ENCODE assay signal across 9 mouse cellular contexts in the genomic region with DNA sequence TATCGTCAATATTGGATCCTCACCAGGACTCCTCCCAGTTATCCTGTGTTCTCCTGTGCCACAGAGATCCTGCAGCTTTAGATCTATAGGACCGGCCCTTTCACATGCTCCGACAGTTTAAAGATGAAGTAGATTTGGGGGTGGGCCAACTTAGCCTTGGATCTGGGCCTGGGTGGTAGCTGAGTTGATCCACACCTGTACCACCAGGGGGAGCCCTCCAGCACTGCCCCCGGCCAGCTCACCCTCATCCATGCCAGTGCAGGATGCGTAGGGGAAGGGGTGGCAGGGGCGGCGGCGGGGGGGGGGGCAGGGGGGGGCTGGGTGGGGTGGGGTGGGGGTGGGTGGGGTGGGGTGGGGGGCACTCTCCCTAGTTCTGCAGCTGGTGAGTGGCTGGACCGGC. TPM values are rescaled to one million over a fixed set of nuclear protein-coding genes. Genes with fewer than 3 reads are reported as not detected.
DNase-seq lines count a peak whose midpoint lies in the region; ATAC-seq and TF ChIP-seq lines count a peak whose summit lies in the region.
"Had no signal": no experiment of that assay in that cellular context is flagged by ENCODE, and none has a peak within 500 bp of the region (broad histone marks: within the 10 kb centered on the region; RNA-seq: fewer than 3 reads in every experiment).

No protein-coding gene starts in this region.

- no peaks in the 10 kb centered on the region for H3K4me1 ChIP-seq in liver, embryonic 14.5 days (replicated peaks; ENCODE audit: control insufficient read depth in 2 of 2, insufficient read depth in 2 of 2, low read length in 1 of 2)
- no peaks in the 10 kb centered on the region for H3K4me1 ChIP-seq in midbrain, embryonic 11.5 days (ENCODE audit: control insufficient read depth, insufficient read depth, low read length)

- intact Hi-C loops in left cerebral cortex, postnatal 4 days (cut with DNase I), result no loop called here

- WGBS in liver, embryonic 14.5 days (ENCODE audit: insufficient replicate concordance), result 64% methylated on average over 9 of the region's 9 CpGs
- 82% methylated on average over 6 of the region's 9 CpGs for WGBS in midbrain, embryonic 11.5 days

- H3K4me2 ChIP-seq in liver, embryonic 14.5 days (ENCODE audit: low read depth), result no peak overlapping the region
- H3K4me2 ChIP-seq in midbrain, embryonic 11.5 days, result no peak overlapping the region
- H3K4me2 ChIP-seq: embryonic facial prominence, embryonic 13.5 days had no signal

- H3K4me3 ChIP-seq in liver, embryonic 14.5 days (ENCODE audit: insufficient read depth in 1 of 2, low read depth in 2 of 2, low read length in 2 of 2), result no peak overlapping the region
- no peak overlapping the region for H3K4me3 ChIP-seq in midbrain, embryonic 11.5 days (ENCODE audit: low read depth, low read length)
- H3K4me3 ChIP-seq: embryonic facial prominence, embryonic 13.5 days had no signal

- TF ChIP-seq EP300 in liver, embryonic 14.5 days (IDR thresholded peaks at IDR 0.05; ENCODE audit: low read depth), result no peak

- DNase-seq in cerebellum, postnatal 10 days, result peak; percentile 44 to 50
- peak; percentile 18 for DNase-seq in left cerebral cortex, postnatal 4 days
- no peak for DNase-seq in left cerebral cortex, adult 18-20 months (ENCODE audit: low spot score in 2 of 2)
- DNase-seq in liver, embryonic 14.5 days (ENCODE audit: low read depth in 3 of 3, low spot score in 3 of 3), result no peak
- DNase-seq in thymus, postnatal 14 days, result peak; percentile 61
- no peak for DNase-seq in midbrain, embryonic 11.5 days (ENCODE audit: low spot score, missing footprints)
- DNase-seq in layer of hippocampus, adult 8-10 months (ENCODE audit: low spot score in 2 of 2), result no peak

- no peak overlapping the region for H3K27ac ChIP-seq in liver, embryonic 14.5 days
- no peak overlapping the region for H3K27ac ChIP-seq in midbrain, embryonic 11.5 days (ENCODE audit: low read depth, low read length)
- H3K27ac ChIP-seq: embryonic facial prominence, embryonic 13.5 days had no signal

- H3K27me3 ChIP-seq in liver, embryonic 14.5 days (ENCODE audit: control insufficient read depth, insufficient read depth, low read length), result no peaks in the 10 kb centered on the region
- H3K27me3 ChIP-seq in midbrain, embryonic 11.5 days (ENCODE audit: control insufficient read depth, insufficient read depth, low read length), result no peaks in the 10 kb centered on the region
- H3K27me3 ChIP-seq: embryonic facial prominence, embryonic 13.5 days had no signal

- no peak for ATAC-seq in cerebellum, adult (ENCODE audit: insufficient number of reproducible peaks, low FRiP score, low TSS enrichment)
- no peak for ATAC-seq in liver, embryonic 14.5 days (ENCODE audit: insufficient read depth)
- no peak for ATAC-seq in midbrain, embryonic 11.5 days (ENCODE audit: low FRiP score)

- H3K36me3 ChIP-seq in liver, embryonic 14.5 days (replicated peaks; ENCODE audit: control insufficient read depth, insufficient read depth, low read depth), result no peaks in the 10 kb centered on the region
- no peaks in the 10 kb centered on the region for H3K36me3 ChIP-seq in midbrain, embryonic 11.5 days (ENCODE audit: control insufficient read depth, insufficient read depth, low read length)
- H3K36me3 ChIP-seq: embryonic facial prominence, embryonic 13.5 days had no signal

- peak; percentile 75 for TF ChIP-seq CTCF in liver, embryonic 14.5 days (IDR thresholded peaks at IDR 0.05; ENCODE audit: low read depth)

- no peaks in the 10 kb centered on the region for H3K9me3 ChIP-seq in liver, embryonic 14.5 days (ENCODE audit: control insufficient read depth, low read length)
- H3K9me3 ChIP-seq in midbrain, embryonic 11.5 days (ENCODE audit: control insufficient read depth, low read length), result no peaks in the 10 kb centered on the region
- H3K9me3 ChIP-seq: embryonic facial prominence, embryonic 13.5 days had no signal

- H3K9ac ChIP-seq in liver, embryonic 14.5 days (replicated peaks), result no peak overlapping the region
- H3K9ac ChIP-seq in midbrain, embryonic 11.5 days (ENCODE audit: low read length), result no peak overlapping the region
- H3K9ac ChIP-seq: embryonic facial prominence, embryonic 13.5 days had no signal

RNA-seq across cellular contexts. Expression of gene Nfil3, which starts 38.7 kb away (rescaled TPM):
- total RNA-seq in left cerebral cortex, postnatal 4 days (2021), result 10 to 100 TPM; 33.6 to 35.5 TPM
- 10 to 100 TPM; 20.3 to 30.0 TPM for total RNA-seq in left cerebral cortex, adult 18-20 months (2021)
- 0.81 and 1.0 TPM in 2 replicates for polyA plus RNA-seq in liver, embryonic 14.5 days (2012; rRNA removed)
- 2.1 and 2.6 TPM in 2 replicates for polyA plus RNA-seq in liver, embryonic 14.5 days (2014; fragmentation: Nextera tagmentation; extraction: Ambion mirVana)
- polyA plus RNA-seq in midbrain, embryonic 11.5 days (2014; fragmentation: Nextera tagmentation; extraction: Ambion mirVana), result 18.3 and 19.3 TPM in 2 replicates
- total RNA-seq in layer of hippocampus, adult 8-10 months (2022), result 10 to 100 TPM in 3 of 4 experiments, 1 to 10 TPM in 1; 9.8 to 16.8 (median 15.8) TPM

Comparison
In these comparisons a context has a peak if more than half of its experiments do, and no peak if none do; other contexts are left out.
1. DNase-seq: peak in cerebellum, postnatal 10 days (2 of 2), left cerebral cortex, postnatal 4 days (single experiment) and thymus, postnatal 14 days (single experiment); none in left cerebral cortex, adult 18-20 months (0 of 2), liver, embryonic 14.5 days (0 of 3), midbrain, embryonic 11.5 days (single experiment) and layer of hippocampus, adult 8-10 months (0 of 2).